Mouse (Mus musculus) heart, embryonic 13.5 days (tissue): ENCODE data around the gene Tpi1. TPM values are rescaled to one million over a fixed set of nuclear protein-coding genes. Genes with fewer than 3 reads are reported as not detected.
A peak's percentile ranks its signal among the peaks of the same experiment; 100 is the strongest.

Source experiments
- ATAC-seq: fragments of 200-750 bp; cut with Nextera tagmentation; 2 replicates; pipeline ENCODE4 v1.8.0; 2017; ENCODE audit warnings: moderate TSS enrichment; ENCODE audit not compliant: insufficient number of reproducible peaks, low FRiP score, low TSS enrichment; ENCODE audit errors: extremely low read depth
- H3K27ac ChIP-seq: fragments of 300-500 bp; sonication (generic); replicated peaks from 2 replicates; pipeline ENCODE4 v1.5.1; 2015; ENCODE audit warnings: moderate library complexity, mild to moderate bottlenecking, inconsistent platforms
- H3K27me3 ChIP-seq: fragments of 300-500 bp; sonication (generic); replicated peaks from 2 replicates; pipeline ENCODE4 v1.6.1; 2015; ENCODE audit warnings: mild to moderate bottlenecking, inconsistent platforms
- H3K36me3 ChIP-seq: fragments of 300-500 bp; sonication (generic); 2 replicates; pipeline ENCODE4 v1.6.1; 2015; ENCODE audit warnings: mild to moderate bottlenecking, inconsistent platforms
- H3K4me1 ChIP-seq: fragments of 300-500 bp; sonication (generic); 2 replicates; pipeline ENCODE4 v1.6.1; 2015; ENCODE audit warnings: inconsistent platforms
- H3K4me2 ChIP-seq: fragments of 300-500 bp; sonication (generic); 2 replicates; pipeline ENCODE4 v1.6.1; 2015; ENCODE audit warnings: inconsistent platforms, mild to moderate bottlenecking, moderate library complexity
- H3K4me3 ChIP-seq: fragments of 300-500 bp; sonication (generic); 2 replicates; pipeline ENCODE4 v1.5.1; 2015; ENCODE audit warnings: moderate library complexity, mild to moderate bottlenecking, inconsistent platforms
- H3K9ac ChIP-seq: fragments of 300-500 bp; sonication (generic); 2 replicates; pipeline ENCODE4 v1.6.1; 2015; ENCODE audit warnings: inconsistent platforms, mild to moderate bottlenecking, moderate library complexity
- H3K9me3 ChIP-seq: fragments of 300-500 bp; sonication (generic); 2 replicates; pipeline ENCODE4 v1.6.1; 2016; ENCODE audit warnings: inconsistent platforms
- WGBS: fragments of 180-500 bp; shearing (Covaris S2); methylation state at CpG from one replicate; pipeline ENCODE4 v1.1.7; 2015; ENCODE audit warnings: mixed read lengths; 5-methylcytosine and 5-hydroxymethylcytosine counted together
- polyA plus RNA-seq: library from polyadenylated mRNA; unstranded; fragments of >200 nt; fragmentation: Nextera tagmentation; extraction: Ambion mirVana; gene quantifications from 2 replicates; pipeline ENCODE4 v1.2.1, GENCODE M21; 2015

Gene Tpi1
- polyA plus RNA-seq, 1 experiment from 2014 or later = 1,248 TPM

DNA sequence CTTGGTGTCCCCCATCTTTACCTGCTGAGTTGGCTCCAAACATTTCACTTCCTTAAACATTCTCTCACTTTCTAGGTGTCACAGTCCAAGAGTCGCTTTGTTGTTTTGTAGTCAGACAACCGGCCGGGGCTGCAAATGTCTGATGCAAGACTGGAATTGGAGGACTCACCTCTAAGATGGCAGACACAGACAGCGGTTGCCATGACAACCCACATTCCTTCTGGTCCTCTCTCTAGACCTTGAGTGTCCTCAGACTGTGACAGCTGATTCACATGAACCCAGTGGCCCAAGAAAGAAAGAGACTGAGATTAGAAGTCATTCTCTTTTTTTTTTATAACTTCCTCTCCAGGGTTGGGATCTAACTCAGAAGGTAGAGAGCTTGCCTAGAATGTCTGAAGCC, 24.6 kb downstream of the Tpi1 start:
- no peaks in the 10 kb centered on the region for H3K36me3 ChIP-seq
- H3K27me3 ChIP-seq = no peaks in the 10 kb centered on the region
- no peaks in the 10 kb centered on the region for H3K9me3 ChIP-seq
- H3K9ac ChIP-seq = no peak overlapping the region
- H3K27ac ChIP-seq = no peak overlapping the region
- WGBS = 82% methylated on average over 4 of the region's 4 CpGs
- ATAC-seq = no peak
- H3K4me2 ChIP-seq = no peak overlapping the region
- H3K4me3 ChIP-seq = no peak overlapping the region
- peaks cover 3% of the 10 kb centered on the region; the same call in 1 of the 2 replicates for H3K4me1 ChIP-seq

DNA sequence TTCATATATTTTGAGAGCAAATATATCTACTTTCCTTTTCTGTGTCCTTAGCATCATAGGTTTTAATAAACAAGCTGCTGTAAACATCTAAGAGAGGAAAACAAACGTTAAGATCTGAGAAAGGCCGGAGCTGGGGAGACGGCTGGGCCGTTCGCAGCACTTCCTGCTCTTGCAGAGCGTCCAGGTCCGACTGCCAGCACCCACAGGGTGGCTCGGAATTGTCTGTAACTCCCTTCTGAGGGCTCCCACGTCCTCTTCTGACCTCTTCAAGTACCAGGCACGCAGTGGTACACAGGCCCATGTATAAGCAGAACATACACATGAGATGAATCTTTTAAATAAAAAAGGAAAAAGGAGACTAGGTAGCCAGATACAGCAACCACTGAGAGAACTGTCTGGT, 26.4 kb downstream of the Tpi1 start:
- Histone ChIP-seq H3K36me3 (no peaks in the 10 kb centered on the region), H3K27me3 (no peaks in the 10 kb centered on the region), H3K9me3 (no peaks in the 10 kb centered on the region), H3K4me3 (no peak overlapping the region), H3K4me1 (peaks cover 3% of the 10 kb centered on the region), H3K9ac (no peak overlapping the region), H3K4me2 (no peak overlapping the region), H3K27ac (no peak overlapping the region)
- WGBS = 65% methylated on average over 10 of the region's 10 CpGs
- ATAC-seq = no peak

DNA sequence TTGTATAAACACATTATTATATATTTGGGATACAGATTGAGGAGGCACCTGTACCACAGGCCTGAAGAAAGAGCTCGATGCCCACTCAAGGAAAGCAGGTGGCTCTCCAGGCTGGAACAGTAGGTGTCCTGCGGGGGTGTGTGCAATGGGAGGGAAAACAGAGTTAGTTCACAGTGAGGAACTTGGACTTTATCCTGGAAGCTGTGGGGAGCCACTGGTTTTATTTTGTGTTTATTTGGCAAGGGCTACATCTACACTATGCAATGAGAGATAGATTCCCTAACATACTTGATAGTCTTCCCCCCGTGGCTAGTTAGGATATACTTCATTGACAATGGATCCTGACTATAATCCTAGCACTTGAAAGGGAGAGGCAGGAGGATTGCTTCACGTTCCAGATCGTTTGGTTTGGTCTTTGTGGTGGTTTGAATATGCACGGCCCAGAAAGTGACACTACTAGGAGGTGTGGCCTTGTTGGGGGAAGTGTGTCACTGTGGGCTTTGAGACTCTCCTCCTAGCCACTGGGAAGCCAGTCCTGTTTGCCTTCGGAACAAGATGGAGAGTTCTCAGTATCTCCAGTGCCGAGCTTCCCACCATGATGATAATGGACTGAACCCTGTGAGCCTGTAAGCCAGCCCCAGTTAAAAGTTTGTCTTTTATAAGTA, 27.2 kb downstream of the Tpi1 start:
- Histone ChIP-seq H3K4me2 (no peak overlapping the region), H3K27ac (no peak overlapping the region), H3K4me3 (no peak overlapping the region), H3K4me1 (peaks cover 8% of the 10 kb centered on the region), H3K9ac (no peak overlapping the region), H3K27me3 (no peaks in the 10 kb centered on the region), H3K36me3 (no peaks in the 10 kb centered on the region), H3K9me3 (no peaks in the 10 kb centered on the region)
- WGBS = 45% methylated on average over 8 of the region's 8 CpGs
- no peak for ATAC-seq

DNA sequence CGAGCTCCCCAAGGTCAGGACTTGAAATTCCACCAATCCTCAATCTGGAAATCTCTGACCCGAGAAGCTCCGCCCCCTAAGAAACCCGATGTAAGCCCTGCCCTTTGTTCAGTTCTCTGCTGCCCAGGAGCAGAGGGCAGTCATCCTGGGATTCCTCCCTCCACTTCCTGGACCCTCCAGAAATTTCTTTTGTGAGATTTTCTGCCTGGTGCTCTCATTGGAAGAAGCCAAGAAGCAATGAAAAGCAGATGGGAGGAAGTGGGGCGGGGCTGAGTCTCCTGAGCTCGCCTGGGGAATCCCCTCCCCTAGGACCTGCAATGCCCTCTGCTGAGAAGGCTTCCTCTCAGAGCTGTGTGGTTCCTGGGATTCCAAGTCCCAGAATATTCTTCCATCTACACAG, 31.7 kb downstream of the Tpi1 start:
- H3K27ac ChIP-seq = no peak overlapping the region
- H3K4me3 ChIP-seq = peak overlapping the region; percentile 31
- peak overlapping the region; percentile 50 for H3K4me2 ChIP-seq
- 0 out of 2 replicates have a peak overlapping the region, but pooled peaks have one; percentile 33 for H3K9ac ChIP-seq
- peaks cover 41% of the 10 kb centered on the region for H3K27me3 ChIP-seq
- WGBS = 26% methylated on average over 6 of the region's 6 CpGs
- H3K36me3 ChIP-seq = no peaks in the 10 kb centered on the region
- H3K9me3 ChIP-seq = no peaks in the 10 kb centered on the region
- ATAC-seq = no peak
- peaks cover 9% of the 10 kb centered on the region for H3K4me1 ChIP-seq

DNA sequence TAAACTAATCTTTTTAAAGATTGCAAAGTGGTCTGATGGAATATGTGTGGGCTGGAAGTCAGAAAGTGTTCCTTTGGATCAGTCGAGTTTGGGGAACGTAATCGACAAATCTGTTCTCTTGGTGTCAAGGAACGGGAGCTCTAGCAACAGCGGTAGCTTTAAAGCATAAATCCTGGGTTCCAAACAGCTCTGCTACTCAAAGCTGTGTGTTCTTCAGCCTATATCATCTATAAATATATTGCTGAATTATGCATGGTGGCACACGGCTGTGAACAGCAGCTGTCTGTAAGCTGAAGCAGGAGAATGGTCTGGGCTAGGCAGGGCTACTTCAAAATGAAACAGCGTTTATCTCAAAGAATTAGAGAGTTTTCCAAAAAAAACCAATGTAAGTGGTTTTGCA, 33.2 kb downstream of the Tpi1 start:
- H3K9ac ChIP-seq = no peak overlapping the region
- 78% methylated on average over 7 of the region's 7 CpGs for WGBS
- no peak for ATAC-seq
- peaks cover 44% of the 10 kb centered on the region for H3K27me3 ChIP-seq
- H3K4me1 ChIP-seq = peaks cover 9% of the 10 kb centered on the region
- no peak overlapping the region for H3K27ac ChIP-seq
- H3K4me3 ChIP-seq = no peak overlapping the region
- no peaks in the 10 kb centered on the region for H3K36me3 ChIP-seq
- H3K4me2 ChIP-seq = no peak overlapping the region
- no peaks in the 10 kb centered on the region for H3K9me3 ChIP-seq

DNA sequence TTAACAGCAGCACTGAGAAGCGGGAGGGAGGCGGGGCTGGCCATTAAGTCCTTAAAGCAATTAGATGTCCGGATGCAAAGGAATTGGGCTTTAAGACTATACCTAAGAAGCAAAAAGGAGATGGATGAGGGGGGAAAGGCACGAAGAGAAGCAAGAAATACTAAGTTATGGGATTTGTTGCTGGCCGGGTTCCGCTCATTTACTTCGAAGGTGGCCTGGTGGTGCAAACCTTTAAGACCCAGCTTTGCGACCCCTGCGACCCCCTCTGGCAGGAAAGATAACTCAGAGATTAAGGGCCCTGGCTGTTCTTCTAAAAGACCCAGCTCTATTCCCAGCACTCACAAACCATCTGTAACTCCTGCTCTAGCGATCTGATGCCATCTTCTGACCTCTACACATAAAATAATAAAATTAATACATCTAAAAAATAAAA, 34.1 kb downstream of the Tpi1 start:
- 3% methylated on average over 10 of the region's 10 CpGs for WGBS

DNA sequence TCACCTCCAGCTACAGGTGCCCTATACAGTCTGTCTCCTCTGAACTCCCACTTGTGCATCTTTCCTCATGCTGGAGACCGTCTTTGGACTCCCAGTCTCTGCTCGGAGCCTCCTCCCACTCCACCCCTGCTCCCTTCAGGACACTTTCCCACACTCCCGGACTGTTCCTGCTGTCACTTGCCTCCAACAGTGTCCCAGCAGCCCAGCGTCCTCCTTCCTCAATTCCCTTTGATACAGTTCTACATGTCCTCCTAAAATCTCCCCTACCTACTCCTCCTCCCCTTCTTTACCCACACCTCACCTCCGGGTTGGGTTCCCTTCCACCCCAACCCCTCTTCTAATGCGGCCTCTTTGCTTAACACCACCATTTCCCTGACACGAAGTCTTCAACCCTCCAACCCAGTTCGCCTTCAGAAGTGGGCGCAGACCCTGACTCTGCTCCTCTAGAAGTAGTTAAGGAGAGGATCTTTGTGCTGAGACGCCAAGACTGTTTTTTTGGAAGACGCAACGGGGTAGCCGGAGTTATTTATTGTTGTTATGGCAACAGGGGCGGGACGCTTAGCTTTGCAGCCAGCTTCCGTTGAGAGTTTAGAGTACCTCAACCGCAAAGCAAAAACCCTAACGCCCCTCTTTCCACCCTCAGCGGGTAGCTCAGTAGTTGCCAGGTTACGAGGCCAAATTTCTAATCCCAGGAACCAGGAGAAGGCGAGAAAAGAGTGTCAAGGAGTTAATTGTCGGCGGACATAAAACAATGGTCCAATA, 34.7 kb downstream of the Tpi1 start, which contains the start of gene Lrrc23:
Lrrc23 (minus strand) TSS at position 506 of the 762 bp plus-strand sequence.
- Histone ChIP-seq H3K4me1 (peaks cover 9% of the 10 kb centered on the region), H3K4me2 (peak within 1 kb of the TSS; percentile 70), H3K9ac (peak within 1 kb of the TSS; percentile 65), H3K27me3 (peaks cover 44% of the 10 kb centered on the region), H3K27ac (no peak within 1 kb of the TSS), H3K9me3 (no peaks in the 10 kb centered on the region), H3K4me3 (peak within 1 kb of the TSS; percentile 47), H3K36me3 (no peaks in the 10 kb centered on the region)
- ATAC-seq = peak; percentile 54; the same call in 1 of the 2 replicates
- 1% methylated on average over 23 of the region's 23 CpGs for WGBS

More for the DNA sequence above, 34.1 kb downstream of the Tpi1 start:
- no peak for ATAC-seq
- peak overlapping the region; percentile 65 for H3K9ac ChIP-seq
- no peak overlapping the region for H3K27ac ChIP-seq
- H3K36me3 ChIP-seq = no peaks in the 10 kb centered on the region
- H3K4me1 ChIP-seq = peaks cover 9% of the 10 kb centered on the region
- H3K27me3 ChIP-seq = peaks cover 44% of the 10 kb centered on the region
- no peaks in the 10 kb centered on the region for H3K9me3 ChIP-seq
- peak overlapping the region; percentile 70 for H3K4me2 ChIP-seq
- peak overlapping the region; percentile 47 for H3K4me3 ChIP-seq

DNA sequence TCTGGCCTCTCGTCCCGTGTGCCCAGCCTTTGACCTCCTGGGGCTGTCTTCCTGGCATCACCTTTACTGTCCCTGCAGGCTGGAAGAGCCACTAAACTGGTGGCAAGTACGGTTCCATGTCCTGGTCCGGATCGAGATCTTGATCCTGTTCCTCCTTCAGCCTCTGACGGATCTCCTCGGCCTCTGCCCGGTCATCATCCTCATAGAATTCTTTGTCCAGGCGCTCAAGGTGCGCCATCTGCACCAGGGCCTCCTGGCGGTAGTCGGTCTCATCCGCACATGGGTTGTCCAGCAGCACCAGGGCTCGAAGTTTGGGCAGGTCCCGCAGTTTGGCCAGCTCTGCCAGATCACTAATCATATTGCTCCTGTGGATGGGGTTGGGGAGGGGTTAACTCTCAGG, 43.6 kb downstream of the Tpi1 start:
- no peaks in the 10 kb centered on the region for H3K36me3 ChIP-seq
- no peak overlapping the region for H3K27ac ChIP-seq
- H3K9ac ChIP-seq = no peak overlapping the region
- no peak for ATAC-seq
- no peak overlapping the region for H3K4me3 ChIP-seq
- peaks cover 27% of the 10 kb centered on the region for H3K4me1 ChIP-seq
- H3K9me3 ChIP-seq = no peaks in the 10 kb centered on the region
- peaks cover 43% of the 10 kb centered on the region for H3K27me3 ChIP-seq
- 77% methylated on average over 15 of the region's 15 CpGs for WGBS
- H3K4me2 ChIP-seq = peak overlapping the region; percentile 77; the same call in 1 of the 2 replicates

DNA sequence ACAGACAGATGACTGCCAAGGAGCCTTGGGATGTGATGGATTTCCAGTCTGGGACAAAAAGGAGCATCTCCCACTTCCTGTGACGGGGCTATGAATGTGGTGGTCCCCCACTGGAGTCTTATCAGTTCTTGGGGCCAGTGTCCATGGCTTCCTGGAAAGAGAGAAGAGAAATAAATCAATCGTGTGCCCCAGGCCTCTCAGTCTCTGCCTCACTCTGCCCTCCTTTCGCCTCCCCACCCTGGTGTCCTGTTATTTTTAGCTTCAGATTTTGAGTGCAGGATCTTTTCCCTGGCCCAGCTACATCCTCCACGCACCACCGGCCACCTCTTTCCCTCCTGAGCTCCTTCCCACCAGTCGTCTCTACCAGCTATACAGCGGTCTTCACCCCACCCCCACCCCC, 44.1 kb downstream of the Tpi1 start:
- Histone ChIP-seq H3K4me2 (peak overlapping the region; percentile 77), H3K9ac (peak overlapping the region; percentile 78), H3K4me3 (peak overlapping the region; percentile 54), H3K36me3 (no peaks in the 10 kb centered on the region), H3K27ac (no peak overlapping the region), H3K4me1 (peaks cover 27% of the 10 kb centered on the region), H3K9me3 (no peaks in the 10 kb centered on the region), H3K27me3 (peaks cover 43% of the 10 kb centered on the region)
- 26% methylated on average over 7 of the region's 7 CpGs for WGBS
- no peak for ATAC-seq

DNA sequence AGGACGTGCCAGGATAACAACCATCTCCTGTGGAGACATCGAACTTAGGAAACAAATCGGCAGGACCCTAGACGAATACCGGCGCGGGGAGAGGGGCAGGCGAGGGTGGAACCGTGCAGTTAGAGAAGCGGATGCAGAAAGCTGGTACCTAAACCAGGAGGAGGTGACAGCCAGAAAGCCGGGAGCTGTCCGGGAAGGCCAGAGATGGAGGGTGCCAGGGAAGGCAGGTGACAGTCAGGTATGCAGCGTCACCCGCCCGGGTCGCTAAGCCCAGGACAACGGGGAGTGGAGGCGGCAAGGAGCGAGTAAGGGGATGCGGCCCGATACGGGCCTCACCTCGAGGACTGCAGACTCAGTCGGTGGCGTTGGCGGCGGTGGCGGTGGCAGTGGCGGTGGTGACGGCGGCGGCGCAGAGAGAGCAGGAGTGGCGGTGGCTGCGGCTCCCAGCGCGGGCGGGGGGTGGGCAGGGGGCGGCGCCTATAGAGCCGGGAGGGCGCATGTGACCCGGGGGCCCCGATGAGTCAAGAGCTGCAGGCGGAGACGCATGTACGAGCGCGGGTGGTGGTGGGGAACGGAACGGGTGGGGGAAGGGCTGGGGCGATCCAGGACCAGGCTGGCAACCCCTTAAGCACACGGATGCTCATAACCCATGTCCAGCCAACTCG, 44.9 kb downstream of the Tpi1 start, which contains the start of gene Eno2:
Eno2 (minus strand) TSS at position 573 of the 665 bp plus-strand sequence.
- Histone ChIP-seq H3K9me3 (no peaks in the 10 kb centered on the region), H3K9ac (peak within 1 kb of the TSS; percentile 78), H3K4me3 (peak within 1 kb of the TSS; percentile 54), H3K36me3 (no peaks in the 10 kb centered on the region), H3K4me1 (peaks cover 27% of the 10 kb centered on the region), H3K27me3 (peaks cover 43% of the 10 kb centered on the region), H3K4me2 (peak within 1 kb of the TSS; percentile 77), H3K27ac (no peak within 1 kb of the TSS)
- WGBS = under 1% methylated on average over 54 of the region's 54 CpGs
- peak; percentile 3; the same call in 1 of the 2 replicates for ATAC-seq

DNA sequence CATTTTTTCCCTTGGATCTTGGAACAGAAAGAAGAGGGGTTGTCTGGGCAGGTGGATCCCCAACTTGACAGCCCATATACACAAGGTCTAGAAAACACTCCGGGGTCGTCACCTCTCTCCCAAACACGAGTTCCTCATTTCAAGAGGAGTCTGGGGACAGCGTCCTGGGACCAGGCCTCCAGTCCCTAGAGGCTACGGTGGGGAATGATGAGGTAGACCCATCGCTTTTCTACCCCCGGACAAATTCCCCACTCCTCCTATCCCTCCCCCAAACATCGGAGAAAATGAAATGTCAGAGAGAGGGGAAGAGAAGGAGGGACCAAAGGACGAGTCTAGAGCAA, 45.4 kb downstream of the Tpi1 start:
- WGBS = 6% methylated on average over 9 of the region's 9 CpGs
- no peak for ATAC-seq
- Histone ChIP-seq H3K36me3 (no peaks in the 10 kb centered on the region), H3K4me1 (peaks cover 27% of the 10 kb centered on the region), H3K27ac (no peak overlapping the region), H3K27me3 (peaks cover 48% of the 10 kb centered on the region), H3K4me3 (peak overlapping the region; percentile 54), H3K9me3 (no peaks in the 10 kb centered on the region), H3K9ac (peak overlapping the region; percentile 78), H3K4me2 (peak overlapping the region; percentile 77)
